Mouse (Mus musculus) kidney, postnatal 10 days (tissue): ENCODE results near the gene Olfr1229.

ENCODE experiments used
- DNase-seq: peaks from one replicate; pipeline ENCODE4 v3.0.0; 2021; ENCODE audit warnings: mixed read lengths

The Olfr1229 gene

GRCm38 (mm10) chr2:89287914-89288313, at the start of gene Olfr1229:
Olfr1229 (minus strand) TSS chr2:89288014.
- DNase-seq, result no peak

GRCm38 (mm10) chr2:89329575-89329974, 41.8 kb upstream of the Olfr1229 start, which contains the start of gene Olfr1232:
Olfr1232 (minus strand) TSS chr2:89329675.
- no peak for DNase-seq

GRCm38 (mm10) chr2:89306974-89307373, 19.2 kb upstream of the Olfr1229 start, which contains the start of gene Olfr1231:
Olfr1231 (minus strand) TSS chr2:89307074.
- no peak for DNase-seq

- DNase-seq, result no peak
Measured at GRCm38 (mm10) chr2:89297168-89297567, 9.4 kb upstream of the Olfr1229 start, which contains the start of gene Olfr1230. Olfr1230 (minus strand) TSS chr2:89297268.

- no peak for DNase-seq
Measured at GRCm38 (mm10) chr2:89253962-89254361, 33.9 kb downstream of the Olfr1229 start, which contains the start of gene Olfr1228. Olfr1228 (minus strand) TSS chr2:89254062.
